Mouse (Mus musculus): ENCODE measurements around the gene Nfu1. TPM values are rescaled to one million over a fixed set of nuclear protein-coding genes. Genes with fewer than 3 reads are reported as not detected.
"Not testable (repeated sequence)": the region's sequence is repeated elsewhere in the genome, so short reads cannot be mapped to it uniquely, and the experiment has no call there.

Nfu1 gene
- total RNA-seq, 2 experiments from 2014 or later = 88.7 to 100 TPM

DNA sequence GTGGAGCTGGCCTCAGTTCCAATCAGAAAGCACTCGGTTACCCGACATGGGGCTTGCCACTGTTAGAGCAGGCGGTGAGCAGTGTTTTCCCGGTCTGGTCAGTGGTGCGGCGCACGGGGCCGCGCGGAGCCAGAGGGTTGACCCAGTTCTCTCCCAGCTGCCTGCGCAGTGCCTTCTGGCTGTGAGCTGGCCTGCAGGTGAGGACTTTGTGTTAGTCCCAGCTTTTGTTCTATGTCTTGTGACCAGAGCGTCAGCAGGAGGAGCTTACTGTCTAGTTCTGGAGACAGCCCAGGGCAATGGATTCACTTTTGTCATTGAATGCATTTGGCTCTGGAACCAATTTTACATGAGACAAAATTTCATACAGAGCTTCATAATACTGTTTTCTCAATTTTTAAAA is 12.8 kb downstream of the Nfu1 start:
- no peak for DNase-seq

DNA sequence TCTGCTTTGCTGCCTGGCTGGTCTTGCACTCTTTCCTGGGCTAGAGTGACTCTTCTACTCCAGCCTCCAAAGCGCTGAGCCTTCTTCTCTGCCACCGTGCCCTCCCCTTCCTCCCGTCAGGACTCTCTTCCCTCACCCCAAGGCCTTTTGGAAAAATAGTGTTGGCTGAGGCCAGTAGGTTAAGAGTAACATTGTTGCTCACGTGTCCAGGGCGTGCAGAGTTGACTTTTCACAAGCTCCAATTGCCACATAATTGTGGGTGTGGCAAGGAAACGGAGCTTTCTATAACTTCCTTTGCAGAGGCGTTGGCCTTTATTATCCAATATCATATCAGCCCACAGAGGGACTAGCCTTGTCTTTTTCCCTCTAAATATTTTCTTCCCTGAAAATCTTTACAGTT is 17.9 kb downstream of the Nfu1 start:
- DNase-seq = peak; percentile 68

DNA sequence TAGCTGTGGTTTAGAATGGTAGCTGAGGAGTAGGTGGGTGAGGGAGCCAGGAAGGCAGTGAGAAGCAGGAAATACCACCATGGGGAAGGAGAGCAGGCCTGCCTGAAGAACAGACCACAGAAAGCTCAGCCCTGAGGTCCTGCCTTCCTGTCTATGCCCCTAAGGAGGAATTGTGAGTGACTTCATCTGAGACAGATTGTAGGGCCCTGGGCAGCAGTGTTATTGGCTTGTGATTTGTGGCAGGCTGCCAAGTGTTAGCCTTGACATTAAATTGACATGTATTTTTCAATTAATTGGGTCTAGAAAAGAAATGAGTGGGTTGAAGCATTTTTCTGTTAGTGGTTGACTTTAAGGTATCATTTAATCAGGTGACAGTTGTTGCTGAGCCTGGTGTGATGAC is 19.8 kb downstream of the Nfu1 start:
- DNase-seq = peak; percentile 28

DNA sequence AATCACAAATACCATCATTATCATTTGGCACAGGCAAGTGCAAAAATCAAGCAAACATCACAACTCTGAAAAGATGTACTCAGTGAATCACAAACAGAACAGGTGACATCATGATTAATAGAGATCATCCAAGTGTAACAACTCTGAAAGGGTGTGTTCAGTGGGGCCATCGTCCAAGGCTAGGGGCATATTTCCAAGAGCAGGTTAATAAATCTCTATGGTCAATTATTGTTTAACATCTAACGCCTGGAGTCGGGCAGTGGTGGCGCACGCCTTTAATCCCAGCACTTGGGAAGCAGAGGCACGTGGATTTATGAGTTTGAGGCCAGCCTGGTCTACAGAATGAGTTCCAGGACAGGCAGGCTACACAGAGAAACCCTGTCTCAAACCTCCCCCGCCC is 22.3 kb downstream of the Nfu1 start:
- DNase-seq = not testable (repeated sequence)

DNA sequence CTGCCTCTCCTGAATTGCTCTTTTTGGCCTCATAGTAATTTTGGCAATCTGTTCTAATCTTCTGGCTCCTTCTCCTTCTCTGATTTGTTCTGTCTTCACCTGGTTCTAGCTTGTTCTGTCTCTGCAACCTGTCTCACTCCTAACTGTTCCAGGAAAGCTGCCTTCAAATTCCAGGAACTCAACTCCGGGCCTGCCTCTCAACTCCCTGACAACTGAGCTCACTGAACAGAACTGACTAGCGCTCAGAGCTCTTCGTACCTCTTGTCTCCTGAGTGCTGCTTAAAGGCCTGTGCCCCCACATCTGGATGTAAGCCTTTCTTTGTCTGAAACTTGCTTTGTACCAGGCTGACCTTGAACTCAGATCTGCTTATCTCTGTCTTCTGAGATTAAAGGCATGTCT is 23.4 kb downstream of the Nfu1 start:
- DNase-seq = no peak

DNA sequence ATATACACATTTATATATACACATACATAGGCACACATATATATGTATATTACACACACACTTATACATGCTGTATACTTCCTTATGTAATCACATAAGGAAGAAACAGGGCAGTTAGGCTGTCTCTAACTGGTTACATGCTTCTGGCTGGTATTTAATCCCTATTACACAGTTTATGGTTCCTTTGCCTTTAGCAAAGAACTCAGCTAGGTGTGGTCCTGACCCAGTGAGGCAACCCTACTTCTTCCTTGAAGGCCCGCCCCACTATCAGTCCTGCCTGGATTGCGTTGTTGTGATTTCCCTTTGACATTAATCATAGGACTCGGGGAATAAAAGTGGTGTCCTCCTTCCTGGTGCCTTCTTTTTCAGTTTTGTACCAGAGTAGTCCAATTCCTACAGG is 25.4 kb downstream of the Nfu1 start:
- no peak for DNase-seq

DNA sequence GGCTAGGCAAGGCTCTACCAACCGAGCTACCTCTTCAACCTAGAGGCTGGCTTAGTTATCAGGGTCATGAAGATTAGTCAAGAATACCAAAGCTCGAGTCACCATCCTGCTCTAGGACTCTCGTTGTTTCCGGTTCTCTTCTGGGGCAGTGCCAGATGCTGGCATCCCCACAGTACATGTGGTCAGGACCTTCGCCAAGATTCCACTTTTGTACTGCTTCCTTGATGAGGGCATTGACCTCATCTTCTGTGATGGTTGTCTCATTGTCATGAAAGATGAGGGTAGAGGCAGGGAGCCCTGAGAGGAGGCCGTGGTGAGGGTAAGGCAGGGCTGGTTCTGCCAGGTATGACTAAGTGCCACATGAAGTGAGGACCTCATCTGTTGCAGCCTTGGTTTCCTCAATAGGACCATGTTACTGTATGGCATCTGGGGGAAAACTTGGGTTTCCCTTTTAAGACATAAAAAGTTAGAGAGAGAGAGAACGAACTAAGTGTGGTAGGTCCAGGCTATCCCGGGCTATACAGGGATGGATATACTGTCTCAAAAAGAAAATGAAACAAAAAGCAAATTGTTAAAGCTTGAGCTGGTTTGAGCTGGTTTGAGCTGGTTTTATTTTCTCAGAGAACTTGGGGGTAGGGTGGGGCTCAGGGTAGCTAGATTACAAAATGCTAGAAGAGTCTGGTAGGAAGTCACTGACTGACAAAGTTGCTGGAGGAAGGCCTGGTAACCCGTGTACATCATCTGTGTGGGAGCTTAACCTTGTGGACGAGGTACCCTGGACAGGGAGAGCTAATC is 29.0 kb downstream of the Nfu1 start:
- no peak for DNase-seq

DNA sequence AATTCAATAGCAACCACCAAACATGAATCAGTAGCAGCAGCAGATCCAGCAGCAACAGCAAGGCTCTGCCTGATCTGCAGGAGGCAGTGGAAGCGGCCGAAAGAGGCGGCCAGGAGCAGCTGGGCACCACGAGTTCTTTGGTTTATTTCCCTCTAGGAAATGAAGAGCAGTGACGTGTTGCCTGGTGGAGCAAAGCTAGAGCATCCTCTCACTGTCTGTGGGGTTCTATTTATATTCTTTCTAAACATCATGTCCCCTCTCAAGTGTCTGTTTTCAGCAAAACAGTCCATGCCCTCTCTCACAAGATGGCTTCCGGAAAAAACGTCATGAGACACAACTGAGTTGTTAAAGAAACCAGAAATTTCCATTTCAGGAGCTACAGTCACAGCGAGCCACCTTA is 30.1 kb downstream of the Nfu1 start:
- no peak for DNase-seq

DNA sequence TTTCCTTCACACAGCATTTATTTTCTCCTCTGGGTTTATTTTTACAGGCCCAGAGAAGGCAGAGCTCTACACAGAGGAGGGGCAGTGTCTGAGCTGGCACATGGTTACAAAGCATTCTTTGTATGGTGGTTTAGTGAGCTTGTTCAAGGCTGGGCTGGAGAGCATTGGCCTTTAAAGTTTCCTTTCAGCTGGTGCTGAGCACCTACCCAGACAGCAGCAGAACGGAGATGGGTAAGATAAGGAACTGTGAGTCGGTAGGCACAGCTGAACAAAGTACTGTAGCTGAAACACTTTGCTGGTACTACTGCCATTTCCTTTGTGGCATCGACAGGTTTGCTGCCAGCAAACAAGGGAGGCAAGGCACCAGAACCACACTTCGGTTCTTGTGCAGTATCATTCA is 31.9 kb downstream of the Nfu1 start:
- peak; percentile 30 for DNase-seq

DNA sequence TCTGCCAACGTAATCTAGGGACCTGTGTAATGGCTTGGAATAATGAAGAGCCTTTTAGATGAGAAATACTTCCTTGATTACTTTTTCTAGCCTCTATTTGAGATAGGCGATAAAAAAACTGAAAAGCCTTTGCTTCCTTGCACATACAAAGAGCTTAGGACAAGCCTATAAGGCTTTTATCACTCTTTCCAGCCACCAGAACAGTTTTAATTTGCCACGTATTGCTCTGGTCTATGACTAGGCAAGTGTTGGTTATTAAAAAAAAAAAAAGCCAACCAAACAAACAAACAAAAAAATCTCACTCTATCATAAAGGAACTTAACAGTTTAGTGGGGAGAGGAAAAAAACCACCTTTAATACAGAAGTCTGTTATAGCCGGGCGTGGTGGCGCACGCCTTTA is 32.4 kb downstream of the Nfu1 start:
- DNase-seq = no peak

DNA sequence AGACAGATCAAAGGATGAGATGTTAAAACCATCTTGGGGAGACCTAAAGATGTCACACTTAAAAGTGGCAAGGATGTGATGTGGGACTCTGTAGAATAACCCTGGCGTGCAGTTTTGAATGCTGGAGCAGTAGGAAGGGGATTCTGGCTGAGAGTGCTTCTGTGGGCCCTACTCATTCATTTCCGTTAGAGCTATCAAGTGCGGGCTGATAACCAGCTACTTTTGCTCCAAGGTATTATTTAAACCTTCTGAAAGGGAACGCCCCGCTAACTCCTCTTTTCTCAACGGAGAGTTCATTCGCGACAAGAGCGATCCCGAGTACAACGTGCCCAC is 32.9 kb downstream of the Nfu1 start:
- no peak for DNase-seq

DNA sequence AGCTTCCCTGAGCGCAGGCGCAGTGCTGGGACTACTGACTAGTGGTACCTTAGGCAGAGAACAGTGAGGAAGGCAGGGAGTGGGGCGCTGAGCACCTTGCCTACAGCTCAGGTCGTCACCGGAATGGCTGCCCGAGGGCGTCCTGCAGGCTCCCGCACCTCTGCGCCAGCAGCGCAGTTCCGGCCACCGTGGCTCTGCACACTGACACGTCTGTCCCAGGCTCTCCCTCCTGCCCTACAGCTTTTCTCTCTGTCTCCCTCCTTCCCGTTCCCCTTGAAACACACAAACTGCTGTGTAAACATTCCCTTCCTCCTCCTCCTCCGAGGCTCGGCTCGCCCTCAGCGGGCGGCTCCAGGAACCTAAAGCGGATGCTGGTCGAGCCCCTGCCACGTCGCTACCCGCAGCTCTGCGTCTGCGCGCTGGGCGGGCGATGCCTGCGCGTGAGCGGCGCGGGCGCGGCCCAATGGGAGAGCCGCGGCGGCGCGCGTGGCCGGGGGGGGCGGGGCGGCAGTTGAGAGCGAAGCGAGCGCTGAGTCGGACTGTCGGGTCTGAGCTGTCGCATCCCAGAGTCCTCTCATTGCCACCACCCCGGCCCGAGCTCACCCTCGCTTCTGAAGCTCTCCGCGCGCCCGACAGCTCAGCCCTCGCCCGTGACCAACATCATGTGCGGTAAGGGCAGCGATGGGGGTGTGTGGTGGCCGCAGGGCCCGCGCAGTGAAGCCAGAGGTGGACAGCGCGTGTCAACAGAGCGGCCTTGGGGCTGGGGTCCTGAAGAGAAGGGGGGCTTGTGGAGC is 33.5 kb downstream of the Nfu1 start, which contains the start of gene Gfpt1:
Gene Gfpt1, plus strand, starts transcription at position 510 of the 794 bp plus-strand sequence.
- DNase-seq = peak; percentile 98

DNA sequence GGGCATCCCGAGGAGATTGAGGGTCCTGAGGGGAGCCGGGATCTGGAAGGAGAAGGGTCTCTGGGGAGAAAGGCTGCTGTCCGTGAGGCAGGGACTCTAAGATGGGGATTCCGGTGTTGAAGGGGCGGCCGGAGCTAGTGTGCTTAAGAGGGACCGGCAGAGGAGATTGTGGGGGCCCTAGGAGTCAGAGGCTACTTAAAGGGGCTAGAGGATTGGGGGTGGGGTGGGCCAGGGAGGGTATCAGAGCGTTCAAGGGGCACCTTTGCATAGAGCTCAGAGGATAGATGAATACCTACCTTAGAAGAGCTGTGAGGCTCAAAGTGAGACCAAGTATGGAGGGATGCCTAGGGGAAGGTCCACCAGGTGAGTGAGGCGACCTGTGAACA is 34.1 kb downstream of the Nfu1 start:
- DNase-seq = no peak

DNA sequence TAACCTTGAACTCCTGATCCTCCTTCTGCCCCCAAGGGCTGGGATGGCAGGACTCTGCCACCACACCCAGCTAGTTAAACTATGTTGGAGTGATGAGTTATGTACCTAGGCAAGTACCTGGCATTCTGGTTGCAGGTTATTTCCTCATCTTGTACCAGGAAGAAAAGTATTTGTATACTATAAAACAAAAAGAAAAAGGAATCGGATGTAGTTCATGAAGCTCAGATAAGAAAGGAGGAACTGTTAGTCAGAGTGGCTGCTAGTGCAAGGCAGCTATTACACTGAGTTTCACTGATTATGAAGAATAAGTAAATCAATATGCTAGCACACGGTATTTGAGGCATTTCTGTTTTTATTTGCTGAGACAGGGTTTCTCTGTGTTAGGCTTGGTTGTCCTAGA is 35.9 kb downstream of the Nfu1 start:
- no peak for DNase-seq

DNA sequence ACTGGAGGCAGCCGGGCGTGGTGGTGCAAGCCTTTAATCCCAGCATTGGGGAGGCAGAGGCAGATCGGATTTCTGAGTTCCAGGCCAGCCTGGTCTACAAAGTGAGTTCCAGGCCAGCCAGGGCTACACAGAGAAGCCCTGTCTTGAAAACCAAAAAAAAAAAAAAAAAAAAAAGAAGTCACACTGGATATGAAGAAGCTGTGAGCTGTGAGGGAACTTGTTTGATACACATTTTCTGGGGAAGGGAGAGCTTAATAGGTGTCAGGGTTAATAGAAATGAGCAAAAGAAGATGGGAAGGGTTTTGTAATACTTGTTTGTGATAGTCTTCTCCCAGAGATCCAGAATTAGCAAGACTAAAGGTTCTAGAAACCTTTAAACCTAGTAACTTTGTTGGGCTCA is 36.5 kb downstream of the Nfu1 start:
- no peak for DNase-seq

DNA sequence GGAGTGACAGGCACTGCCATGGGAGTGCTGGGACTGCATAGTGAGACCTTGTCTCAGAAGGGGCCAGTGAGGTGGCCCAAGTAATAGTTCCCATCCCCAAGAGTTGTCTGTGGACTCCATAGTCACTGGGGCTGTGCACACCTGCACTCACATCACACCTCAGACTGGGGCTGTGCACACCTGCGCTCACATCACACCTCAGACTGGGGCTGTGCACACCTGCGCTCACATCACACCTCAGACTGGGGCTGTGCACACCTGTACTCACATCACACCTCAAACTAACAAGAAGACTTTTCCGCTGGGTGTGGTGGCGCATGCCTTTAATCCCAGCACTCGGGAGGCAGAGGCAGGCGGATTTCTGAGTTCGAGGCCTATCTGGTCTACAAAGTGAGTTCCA is 39.7 kb downstream of the Nfu1 start:
- not testable (repeated sequence) for DNase-seq

DNA sequence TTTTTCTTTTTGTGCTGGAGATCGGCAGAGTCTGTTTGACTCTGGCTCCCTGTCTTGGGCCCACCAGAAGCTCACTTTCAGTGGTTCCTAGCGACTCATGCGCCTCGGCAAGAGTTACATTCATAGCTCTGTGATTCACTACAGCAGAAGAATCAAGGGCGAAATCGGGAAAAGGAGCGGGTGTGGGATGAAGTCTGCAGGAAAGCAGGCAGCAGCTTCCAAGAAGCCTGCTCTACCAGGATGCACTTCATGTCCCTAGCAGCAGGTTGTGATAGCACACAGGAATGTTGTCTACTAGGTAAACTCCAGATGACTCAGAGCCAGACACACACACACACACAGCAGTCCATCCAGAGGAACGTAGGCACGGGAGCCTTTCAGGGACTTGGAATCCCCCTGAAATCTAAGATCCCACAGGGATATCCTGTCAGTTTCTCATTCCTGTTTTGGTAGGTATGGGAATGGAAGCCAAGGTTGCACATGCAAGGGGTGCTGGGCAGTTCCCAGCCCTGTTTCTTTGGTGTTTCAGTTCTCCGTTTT is 42.9 kb downstream of the Nfu1 start:
- no peak for DNase-seq

DNA sequence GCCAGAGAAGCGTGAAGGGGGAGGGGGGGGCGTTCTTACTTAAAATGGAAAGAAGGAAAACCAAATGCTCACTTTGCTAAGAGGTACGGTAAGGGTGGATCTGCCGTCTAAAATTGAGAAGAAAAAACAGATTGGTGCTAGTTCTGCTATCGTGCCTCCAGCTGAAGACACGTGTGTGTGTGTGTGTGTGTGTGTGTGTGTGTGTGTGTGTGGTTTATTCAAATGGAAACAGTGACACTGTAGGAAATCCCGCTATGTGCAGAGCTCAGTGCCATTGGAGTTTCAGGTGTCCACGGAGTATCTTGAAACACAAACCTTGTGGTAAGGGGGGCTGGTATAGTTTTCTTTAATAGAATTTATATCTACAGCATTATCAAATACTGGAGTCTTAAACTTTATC is 45.2 kb downstream of the Nfu1 start:
- no peak for DNase-seq

DNA sequence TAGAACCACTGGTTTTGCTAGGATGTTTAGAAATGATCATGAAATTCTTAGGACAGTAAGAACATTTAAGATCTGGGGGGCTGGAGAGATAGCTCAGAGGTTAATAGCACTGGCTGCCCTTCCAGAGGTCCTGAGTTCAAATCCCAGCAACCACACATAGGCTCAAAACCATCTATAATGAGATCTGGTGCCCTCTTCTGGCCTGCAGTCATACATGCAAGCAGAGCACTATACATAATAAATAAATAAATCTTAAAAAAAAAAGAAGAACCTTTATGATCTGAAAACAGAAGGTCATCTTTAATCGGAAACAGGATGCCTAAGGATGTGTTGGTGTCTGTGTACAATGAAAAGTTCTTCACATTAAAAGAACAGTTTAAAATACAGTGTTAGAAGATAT is 50.7 kb downstream of the Nfu1 start:
- no peak for DNase-seq

DNA sequence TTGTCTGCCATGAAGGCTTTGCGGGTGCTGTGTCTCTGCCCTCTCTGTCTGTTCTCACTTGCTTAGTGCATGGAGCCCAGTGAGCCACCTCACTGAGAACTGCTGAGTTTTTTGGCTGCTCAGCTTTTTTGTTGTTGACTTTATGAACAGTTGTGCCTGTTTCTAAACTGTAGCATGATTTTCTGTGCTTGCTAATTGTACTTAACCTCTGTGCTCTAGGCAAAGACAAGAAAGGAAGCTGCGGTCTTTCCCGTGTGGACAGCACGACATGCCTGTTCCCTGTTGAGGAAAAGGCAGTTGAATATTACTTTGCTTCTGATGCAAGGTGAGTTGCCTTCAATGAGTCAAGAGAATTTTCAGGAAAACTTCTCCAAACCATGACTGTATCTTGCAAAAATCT is 54.5 kb downstream of the Nfu1 start:
- DNase-seq = no peak

DNA sequence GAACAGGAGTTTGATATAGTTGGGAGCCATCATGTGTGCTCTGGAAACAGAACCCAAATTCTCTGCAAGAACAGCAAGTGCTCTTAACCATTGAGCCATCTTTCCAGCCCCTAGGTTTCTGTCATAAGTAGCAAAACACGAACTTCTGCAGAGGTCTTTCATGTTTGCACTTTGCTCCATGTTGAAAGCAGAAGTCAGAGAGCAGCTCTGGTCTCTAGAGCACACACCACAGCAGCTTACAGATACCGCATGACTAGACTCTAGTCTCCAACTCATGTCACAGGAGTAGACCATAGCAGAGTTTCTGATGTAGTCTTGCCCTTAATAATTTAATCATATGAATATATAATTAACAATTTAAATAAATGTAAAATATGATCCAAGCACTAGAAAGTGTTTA is 59.2 kb downstream of the Nfu1 start:
- DNase-seq = no peak

DNA sequence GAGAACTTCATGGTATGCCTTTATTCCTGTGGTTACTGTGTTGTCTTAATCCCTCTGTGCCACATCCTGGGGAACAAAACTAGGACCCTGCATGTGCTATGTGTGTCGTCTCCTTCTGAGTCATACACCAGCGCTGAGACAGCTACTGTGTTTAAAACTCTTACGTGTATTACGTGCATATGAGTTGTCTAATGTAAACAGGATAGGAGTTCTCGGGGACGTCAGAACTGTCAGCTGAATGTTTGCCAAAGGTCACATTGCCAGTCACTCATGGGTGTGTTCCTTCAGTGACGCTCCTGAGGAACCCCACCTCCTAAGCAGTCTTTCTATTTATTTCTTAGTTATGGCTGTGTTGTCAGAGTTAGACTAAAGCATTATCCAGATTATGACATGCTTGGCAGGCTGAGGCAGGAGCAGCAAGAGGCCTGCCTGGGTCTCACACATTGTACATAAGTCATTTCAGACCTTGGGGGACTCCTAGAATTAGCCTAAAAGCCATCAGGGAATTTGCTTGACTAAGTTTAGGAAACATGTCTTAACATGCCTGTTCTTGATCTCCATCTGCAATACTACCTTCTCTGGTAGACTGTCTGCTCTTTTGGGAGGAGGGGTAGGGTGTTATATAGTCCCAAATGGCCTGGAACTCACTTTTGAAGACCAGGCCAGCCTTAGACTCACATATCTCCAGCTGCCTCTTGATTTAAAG is 60.3 kb downstream of the Nfu1 start:
- DNase-seq = no peak

DNA sequence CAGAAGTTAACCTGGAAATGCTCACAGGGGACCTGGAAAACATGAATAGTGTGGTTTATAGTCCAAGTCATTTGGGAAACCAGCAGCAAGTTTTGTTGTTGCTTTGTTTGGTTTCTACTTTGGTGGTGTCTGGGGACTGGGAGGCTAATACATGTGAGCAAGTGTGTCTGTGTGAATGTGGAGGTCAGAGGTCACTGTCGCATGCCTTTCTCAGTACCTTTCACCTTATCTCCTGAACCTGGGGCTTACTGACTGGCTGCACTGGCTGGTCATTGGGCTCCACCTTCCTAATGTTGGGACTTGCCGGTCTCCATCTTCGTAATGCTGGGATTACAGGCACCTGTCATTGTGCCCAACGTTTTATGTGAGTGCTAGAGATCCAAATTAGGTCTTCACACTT is 61.6 kb downstream of the Nfu1 start:
- no peak for DNase-seq
